Mouse (Mus musculus): ENCODE measurements around the gene Tnfaip1. TPM values are rescaled to one million over a fixed set of nuclear protein-coding genes. Genes with fewer than 3 reads are reported as not detected.
A peak's percentile ranks its signal among the peaks of the same experiment; 100 is the strongest.
"Not testable (repeated sequence)": the region's sequence is repeated elsewhere in the genome, so short reads cannot be mapped to it uniquely, and the experiment has no call there.

Gene Tnfaip1
- total RNA-seq (2014; fragmentation: Nextera tagmentation) (13.2 and 15.1 TPM in 2 replicates), total RNA-seq (2017) (3.3 and 5.6 TPM in 2 replicates)

DNA sequence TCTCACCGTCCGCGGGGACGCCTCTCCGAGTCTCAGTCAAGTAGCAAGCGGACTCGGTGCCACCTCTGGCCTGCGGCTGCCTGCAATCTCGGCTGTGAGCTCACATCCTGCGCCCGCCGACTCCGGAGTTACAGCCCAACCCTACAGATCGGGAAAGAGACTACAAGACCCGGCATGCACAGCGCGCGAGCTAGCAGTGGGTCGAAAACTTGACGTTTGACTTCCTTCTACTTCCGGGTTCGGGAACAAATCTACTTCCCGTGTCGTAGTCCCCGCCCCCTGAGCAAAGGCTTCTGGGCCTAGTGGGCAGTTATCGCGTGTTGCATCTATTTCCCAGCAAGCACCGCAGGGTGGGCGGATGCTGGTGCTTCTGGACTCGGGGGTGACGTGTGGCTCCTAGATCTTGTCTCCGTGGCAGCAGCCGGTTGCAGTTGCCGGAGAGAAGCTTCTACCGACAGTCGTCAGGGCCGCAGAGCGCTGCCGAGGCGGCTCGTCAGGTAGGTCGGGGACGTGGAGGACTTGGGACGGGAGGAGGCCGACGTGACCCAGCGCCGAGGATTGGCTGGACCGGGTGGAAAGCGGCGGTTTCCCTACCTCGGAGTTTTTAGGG lies at the start of gene Tnfaip1, which contains the start of gene Ift20:
Gene Tnfaip1, minus strand, starts transcription at position 253 of the 610 bp plus-strand sequence.
Gene Ift20, plus strand, starts transcription at position 282 of the 610 bp plus-strand sequence.
- peak; percentile 93 for ATAC-seq (replicated peaks; ENCODE audit: poor library complexity, severe bottlenecking)

- ATAC-seq (replicated peaks; ENCODE audit: poor library complexity, severe bottlenecking), result no peak
Measured at GRCm38 (mm10) chr11:78582848-78583247, 46.7 kb upstream of the Tnfaip1 start.

GRCm38 (mm10) chr11:78574975-78575374 lies 38.8 kb upstream of the Tnfaip1 start:
- no peak for ATAC-seq (replicated peaks; ENCODE audit: poor library complexity, severe bottlenecking)

DNA sequence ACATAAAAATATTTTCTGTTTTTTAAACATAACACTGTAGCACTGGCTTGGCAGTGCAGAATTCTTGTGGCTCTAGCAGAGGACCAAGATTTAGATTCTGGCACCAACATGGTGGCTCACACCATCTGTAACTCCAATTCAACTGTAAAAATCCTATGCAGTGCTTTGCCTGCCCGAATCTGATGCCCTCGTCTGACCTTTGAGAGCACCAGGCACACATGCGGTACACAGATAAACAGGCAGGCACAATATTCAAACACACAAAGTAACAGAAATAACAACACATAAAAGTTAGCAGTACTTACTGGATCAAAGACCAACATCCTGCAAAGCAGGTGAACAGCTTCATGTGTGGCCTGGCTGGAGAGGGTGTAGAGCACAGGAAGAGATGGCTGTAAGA lies 38.4 kb upstream of the Tnfaip1 start:
- no peak for ATAC-seq (replicated peaks; ENCODE audit: poor library complexity, severe bottlenecking)

GRCm38 (mm10) chr11:78574031-78574430 lies 37.9 kb upstream of the Tnfaip1 start:
- ATAC-seq (replicated peaks; ENCODE audit: poor library complexity, severe bottlenecking), result not testable (repeated sequence)

DNA sequence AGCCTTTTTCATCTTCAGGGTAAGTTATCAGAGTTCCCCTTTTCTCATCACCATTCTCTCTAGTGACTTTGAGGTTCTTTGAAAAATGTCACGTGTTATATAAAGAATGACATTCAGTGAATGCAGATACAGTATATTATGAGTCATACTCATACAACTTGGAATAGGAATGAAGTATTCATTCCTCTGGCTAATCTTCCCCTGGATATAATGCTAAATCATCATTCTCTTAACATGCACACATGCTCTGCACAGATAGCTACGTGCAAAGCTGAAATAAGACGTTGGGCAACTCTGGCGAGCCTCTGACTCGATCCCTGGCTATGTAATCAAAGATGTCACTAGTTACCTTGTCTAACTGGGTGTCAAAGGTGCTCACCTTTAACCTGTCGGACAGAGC lies 35.7 kb upstream of the Tnfaip1 start:
- no peak for ATAC-seq (replicated peaks; ENCODE audit: poor library complexity, severe bottlenecking)

DNA sequence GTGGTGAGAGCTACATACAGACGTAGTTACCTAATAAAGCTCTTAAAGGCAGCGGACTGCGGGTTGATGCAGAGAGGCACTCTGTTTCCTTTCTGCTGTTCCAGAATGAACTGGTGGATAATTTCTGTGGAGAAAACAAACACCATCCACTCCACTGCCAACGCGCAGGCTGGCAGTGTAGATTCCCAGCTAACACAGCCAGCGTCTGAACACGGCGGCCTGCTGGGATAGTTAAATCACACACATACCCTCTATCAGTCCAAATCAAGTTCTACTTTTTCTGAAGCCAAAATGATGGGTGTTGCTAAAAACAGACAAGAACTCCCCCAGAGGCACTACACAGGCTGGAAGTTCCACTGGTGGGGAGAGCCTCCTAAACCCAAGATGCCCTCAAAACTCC lies 35.3 kb upstream of the Tnfaip1 start:
- ATAC-seq (replicated peaks; ENCODE audit: poor library complexity, severe bottlenecking), result no peak

GRCm38 (mm10) chr11:78569806-78570205 lies 33.7 kb upstream of the Tnfaip1 start:
- 0 out of 2 replicates have a peak, but pooled peaks have one; percentile 33 for ATAC-seq (replicated peaks; ENCODE audit: poor library complexity, severe bottlenecking)

DNA sequence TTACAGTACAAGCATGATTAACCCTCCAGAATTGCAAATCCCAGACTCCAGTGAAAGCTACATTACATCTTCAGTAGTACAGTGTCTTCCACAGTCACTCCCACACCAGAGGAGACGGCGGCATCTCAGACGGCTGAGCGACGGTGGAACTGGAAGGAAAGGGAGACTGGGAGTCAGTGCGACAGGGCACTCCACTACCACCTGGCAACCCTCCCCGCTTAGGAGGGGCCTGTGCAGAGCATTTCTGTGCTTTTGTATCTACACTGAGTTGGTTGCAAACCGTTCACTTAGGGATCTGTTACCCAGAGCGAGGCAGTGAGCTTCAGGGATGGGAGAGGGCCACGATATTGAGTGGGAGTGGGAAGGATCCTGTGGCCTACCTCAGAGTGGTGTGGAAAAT lies 32.7 kb upstream of the Tnfaip1 start:
- no peak for ATAC-seq (replicated peaks; ENCODE audit: poor library complexity, severe bottlenecking)

GRCm38 (mm10) chr11:78567614-78568013 lies 31.5 kb upstream of the Tnfaip1 start:
- ATAC-seq (replicated peaks; ENCODE audit: poor library complexity, severe bottlenecking), result no peak

DNA sequence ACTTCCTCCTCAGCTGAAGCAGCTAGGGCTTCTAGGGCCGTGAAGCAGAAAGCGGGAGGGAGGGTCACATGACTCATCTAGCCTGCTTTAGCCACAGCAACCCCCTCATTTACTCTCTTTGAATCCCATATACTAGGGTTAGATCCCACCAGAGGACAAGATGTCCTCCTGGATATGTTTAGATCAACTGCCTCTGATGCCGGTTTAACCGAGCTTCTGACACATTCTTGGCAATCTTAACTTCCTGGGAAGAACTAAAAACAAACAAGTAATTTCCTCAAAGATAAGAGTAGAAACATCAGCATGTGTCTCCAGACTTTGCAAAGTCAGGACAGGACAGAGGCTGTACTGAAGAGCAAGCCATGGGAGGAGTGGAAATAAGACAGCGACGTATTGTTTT lies 30.6 kb upstream of the Tnfaip1 start:
- ATAC-seq (replicated peaks; ENCODE audit: poor library complexity, severe bottlenecking), result no peak

DNA sequence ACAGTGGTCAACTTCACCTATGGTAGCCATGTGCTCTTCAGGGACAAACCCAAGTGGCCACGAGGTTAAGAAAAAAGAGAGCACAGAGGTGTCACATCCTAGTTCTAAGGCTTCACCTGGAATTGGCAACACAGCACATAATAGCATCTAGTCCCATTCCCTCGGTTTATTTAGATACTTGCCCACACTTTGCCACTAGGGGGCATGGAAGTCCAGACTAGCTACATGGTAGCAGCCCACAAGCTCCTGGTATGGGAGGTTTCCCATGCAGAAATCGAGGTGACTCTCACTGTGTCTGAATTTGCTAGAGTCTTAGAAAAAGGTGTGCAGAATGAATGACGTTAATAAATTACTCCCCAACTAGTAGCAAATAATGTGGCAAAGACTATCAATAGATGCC lies 24.3 kb upstream of the Tnfaip1 start:
- ATAC-seq (replicated peaks; ENCODE audit: poor library complexity, severe bottlenecking), result peak; percentile 82

DNA sequence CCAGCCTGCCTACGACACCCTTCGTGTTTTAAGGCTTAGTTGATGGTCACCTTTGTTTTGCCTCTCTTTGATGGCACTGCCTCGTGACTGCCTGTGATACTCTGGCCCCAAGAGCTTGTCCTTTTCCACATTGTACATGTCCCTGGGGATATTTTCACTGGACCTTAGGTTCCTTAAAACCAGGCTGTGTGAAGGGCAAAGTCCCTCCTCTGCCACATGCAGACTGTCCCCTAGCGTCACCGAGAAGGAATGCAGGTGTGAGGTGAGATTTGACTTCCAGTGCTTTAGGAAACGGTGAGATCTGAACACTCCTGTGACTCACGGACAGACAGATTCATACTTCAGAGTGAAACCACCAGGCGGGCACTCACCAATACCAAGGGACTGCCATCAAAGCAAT lies 21.1 kb upstream of the Tnfaip1 start:
- 0 out of 2 replicates have a peak, but pooled peaks have one; percentile 25 for ATAC-seq (replicated peaks; ENCODE audit: poor library complexity, severe bottlenecking)

GRCm38 (mm10) chr11:78556070-78556469 lies 19.9 kb upstream of the Tnfaip1 start:
- no peak for ATAC-seq (replicated peaks; ENCODE audit: poor library complexity, severe bottlenecking)

GRCm38 (mm10) chr11:78555623-78556022 lies 19.5 kb upstream of the Tnfaip1 start:
- ATAC-seq (replicated peaks; ENCODE audit: poor library complexity, severe bottlenecking), result no peak

DNA sequence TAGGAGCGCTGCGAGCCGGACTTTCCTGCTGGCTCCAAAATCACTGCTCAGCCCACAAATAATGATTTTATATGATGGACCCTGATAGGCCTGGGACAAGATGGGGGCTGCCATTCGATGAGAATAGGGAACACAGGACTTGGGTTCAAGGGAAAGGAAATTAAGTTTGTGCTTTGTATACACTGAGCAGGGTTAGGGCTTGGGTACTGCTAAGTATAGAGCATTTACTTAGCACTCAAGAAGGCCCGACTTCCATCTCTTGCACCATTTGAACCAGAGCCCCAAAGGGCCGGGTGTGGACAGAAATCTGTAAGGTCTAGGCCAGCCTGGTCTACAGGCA lies 14.9 kb upstream of the Tnfaip1 start:
- no peak for ATAC-seq (replicated peaks; ENCODE audit: poor library complexity, severe bottlenecking)

DNA sequence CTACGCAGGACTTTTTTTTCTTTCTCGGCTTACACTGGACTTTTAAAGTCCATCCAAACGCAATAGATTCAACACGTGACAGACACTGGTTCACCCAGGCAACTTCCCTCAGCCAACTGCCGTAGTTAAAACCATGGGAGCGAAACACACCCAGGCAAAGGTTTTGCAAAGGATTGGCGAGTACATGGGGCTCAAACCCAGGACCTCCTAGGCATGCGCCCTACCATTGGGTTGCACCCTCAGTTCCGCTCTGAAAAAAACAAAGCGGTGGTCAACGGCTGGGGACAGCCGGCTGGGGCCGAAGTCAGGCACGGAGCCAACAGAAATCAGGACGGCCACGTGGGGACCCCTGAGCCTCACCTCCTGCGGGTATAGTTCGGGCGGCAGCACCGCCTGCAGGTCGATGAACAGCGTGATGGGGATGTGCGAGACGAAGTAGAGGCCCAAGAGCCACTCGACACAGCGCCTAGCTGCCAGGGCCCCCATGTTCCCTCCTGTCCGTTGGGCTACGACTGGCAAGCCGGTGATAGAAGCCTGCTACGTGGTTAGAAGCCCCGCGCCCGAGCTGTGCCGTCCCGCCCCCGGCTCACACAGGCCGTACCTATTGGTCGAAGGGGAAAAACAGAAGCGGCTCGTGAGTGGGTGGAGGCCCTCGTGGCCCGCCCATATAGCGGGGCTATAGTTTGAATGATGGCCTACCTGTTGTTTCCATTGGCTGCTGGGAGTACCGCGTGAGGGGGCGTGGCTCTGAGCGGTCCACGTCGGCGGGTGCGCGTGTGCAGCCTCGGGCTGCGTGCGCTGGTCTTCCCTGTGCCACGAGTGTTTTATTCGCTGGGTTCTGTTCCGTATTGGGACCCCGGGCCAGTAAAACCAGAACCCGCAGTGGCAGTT lies 14.3 kb upstream of the Tnfaip1 start, which contains the start of gene Tmem97:
Gene Tmem97, minus strand, starts transcription at position 610 of the 891 bp plus-strand sequence.
- peak; percentile 97 for ATAC-seq (replicated peaks; ENCODE audit: poor library complexity, severe bottlenecking)

DNA sequence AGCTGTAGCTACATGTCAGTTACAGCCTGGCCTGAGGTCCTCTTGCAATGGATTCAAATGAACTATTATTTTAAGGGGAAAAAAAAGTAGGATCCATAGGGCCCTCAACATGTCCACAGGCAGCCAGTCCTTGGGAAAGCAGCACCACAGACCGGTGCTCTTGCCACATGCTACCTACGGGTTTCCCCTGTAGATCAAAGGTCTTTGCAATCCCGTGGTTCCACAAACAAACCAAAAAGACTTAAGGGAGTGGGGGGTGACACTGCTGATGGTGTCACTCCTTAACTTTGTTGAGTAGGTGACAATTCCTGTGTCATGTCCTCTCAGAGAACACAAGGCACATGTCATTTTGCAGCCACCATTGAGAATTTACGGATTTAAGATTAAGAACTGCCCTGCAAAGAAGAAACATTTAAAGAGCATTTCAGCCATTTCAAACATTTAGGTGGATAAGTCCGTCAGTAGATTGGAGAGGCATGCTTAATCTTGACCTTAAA lies 13.4 kb upstream of the Tnfaip1 start:
- ATAC-seq (replicated peaks; ENCODE audit: poor library complexity, severe bottlenecking), result peak; percentile 33

DNA sequence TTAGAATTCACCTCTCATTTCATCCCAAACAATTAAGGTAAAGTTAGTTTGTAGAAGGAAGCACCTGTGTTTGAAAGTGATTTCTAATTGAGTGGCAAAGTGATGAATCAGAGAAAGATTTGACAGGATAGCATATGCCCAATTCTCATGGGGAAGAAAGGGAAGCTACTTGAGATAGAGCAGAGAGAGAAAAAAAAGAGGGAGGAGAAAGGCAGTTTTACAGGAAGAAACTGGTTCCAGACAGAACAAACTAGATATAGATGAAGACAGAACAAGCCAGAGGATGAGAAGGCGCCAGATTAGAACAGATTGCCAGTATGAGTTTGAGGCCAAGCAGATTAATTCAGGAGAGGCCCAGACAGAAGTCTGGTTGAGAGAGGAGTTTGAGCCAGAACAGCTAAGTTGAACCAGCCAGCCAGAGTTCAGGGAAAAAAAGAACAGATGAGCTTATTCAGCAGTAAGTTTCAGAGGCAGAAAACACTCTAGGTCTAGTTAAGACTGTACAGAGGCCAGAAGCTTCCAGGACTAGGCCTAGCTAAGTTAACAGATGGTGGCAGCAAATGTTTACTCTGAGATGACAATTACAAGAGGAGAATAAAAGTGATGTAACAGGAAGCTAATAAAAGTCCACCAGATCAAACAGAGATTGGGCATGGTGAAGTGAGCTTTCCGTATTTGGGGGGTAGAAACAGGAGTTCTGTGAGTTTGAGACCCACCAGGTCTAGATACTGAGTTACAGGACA lies 11.8 kb upstream of the Tnfaip1 start:
- ATAC-seq (replicated peaks; ENCODE audit: poor library complexity, severe bottlenecking), result no peak

GRCm38 (mm10) chr11:78545181-78545580 lies 9.0 kb upstream of the Tnfaip1 start:
- 0 out of 2 replicates have a peak, but pooled peaks have one; percentile 44 for ATAC-seq (replicated peaks; ENCODE audit: poor library complexity, severe bottlenecking)

Data from granulocyte monocyte progenitor cell, adult 5-6 weeks (primary cell).